Mouse (Mus musculus) heart, adult 9 months (tissue): ENCODE data around the gene Ubtd2.
A peak's percentile ranks its signal among the peaks of the same experiment; 100 is the strongest.
"Not testable (repeated sequence)": the region's sequence is repeated elsewhere in the genome, so short reads cannot be mapped to it uniquely, and the experiment has no call there.

Experiments
- DNase-seq, 2 experiments: peaks; one replicate each; pipeline ENCODE4 v3.0.0; 2022; ENCODE audit warnings: low spot score in 2 of 2

Ubtd2 gene

DNA sequence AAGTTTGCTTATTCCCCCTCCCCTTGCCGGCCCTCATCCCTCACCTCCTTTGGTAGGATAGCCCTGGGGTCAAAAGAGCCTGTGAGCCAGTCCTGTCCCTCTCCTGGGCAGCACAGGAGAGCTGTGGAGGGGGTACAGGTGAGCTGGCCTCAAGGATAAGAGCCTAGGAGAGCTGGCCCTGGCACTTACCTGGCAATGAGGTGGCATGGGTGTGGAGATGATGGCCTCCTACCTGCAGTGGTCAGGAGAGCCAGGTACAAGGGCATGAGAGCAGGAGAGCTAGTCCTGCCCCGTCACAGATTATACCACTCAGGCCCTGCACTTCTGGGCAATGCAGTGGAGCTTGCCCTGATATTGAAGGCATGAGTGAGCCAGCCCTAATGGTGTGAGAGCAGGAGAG, 9.1 kb downstream of the Ubtd2 start:
- DNase-seq: no peak

DNA sequence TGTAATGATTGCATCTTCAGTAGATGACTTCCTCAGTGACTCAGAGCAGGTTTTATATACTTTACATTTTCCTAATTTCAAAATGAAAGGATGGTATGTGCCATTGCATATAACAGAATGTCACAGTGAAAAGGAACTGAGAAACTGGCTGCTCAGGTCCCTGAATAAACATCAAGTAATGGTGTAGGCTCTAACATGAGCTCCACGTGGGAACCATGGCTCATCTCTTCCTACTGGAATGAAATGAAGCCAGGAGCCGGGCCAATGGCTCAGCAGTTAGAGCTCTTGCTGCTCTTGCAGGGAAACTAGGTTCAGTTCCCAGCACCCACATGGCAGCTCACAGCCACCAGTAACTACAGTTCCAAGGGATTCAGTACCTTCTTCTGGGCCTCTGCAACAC, 16.8 kb downstream of the Ubtd2 start:
- DNase-seq: no peak

DNA sequence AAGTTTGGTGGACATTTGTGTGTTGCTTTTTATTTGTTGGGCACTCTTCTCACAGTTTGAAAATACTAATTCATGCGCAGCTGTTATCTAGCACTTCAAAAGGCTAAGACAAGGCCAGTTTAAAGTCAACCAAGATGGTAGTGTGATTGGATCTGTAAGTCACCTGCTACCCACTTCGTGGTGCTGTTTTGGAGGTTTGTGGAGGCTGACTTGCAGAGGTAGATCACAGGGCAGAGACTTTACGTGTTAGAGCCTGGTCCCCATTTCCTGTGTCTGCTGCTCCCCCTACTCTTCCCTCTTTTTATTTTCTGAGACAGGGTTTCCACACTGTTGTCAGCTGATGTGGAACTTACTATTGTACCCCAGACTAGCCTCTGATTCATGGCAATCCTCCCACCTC, 19.6 kb downstream of the Ubtd2 start:
- no peak for DNase-seq

- DNase-seq: no peak
Observed at GRCm38 (mm10) chr11:32475487-32476236, 20.5 kb downstream of the Ubtd2 start.

GRCm38 (mm10) chr11:32481525-32481924, 26.4 kb downstream of the Ubtd2 start:
- no peak for DNase-seq

GRCm38 (mm10) chr11:32485290-32485689, 30.1 kb downstream of the Ubtd2 start:
- DNase-seq: no peak

DNA sequence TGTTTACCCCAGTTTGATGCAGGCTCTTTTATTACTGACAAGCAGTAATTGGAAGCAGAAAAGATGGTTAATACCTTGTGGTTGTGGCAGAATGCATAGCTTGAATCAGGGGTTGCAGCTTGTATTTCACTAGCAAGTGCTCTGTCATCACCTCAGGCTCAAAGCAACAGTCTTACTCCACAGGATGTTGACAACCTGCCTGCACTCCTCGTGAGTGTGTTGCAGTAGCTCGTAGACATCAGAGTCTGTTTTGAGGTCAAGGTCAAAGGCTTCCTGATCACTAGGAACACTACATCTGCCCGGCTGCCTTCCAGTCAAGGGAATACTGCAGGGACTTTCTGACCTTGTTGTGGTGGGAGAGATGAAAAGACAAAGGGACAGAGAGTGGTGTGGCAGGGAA, 31.5 kb downstream of the Ubtd2 start:
- DNase-seq: no peak

GRCm38 (mm10) chr11:32487501-32487900, 32.3 kb downstream of the Ubtd2 start:
- no peak for DNase-seq

DNA sequence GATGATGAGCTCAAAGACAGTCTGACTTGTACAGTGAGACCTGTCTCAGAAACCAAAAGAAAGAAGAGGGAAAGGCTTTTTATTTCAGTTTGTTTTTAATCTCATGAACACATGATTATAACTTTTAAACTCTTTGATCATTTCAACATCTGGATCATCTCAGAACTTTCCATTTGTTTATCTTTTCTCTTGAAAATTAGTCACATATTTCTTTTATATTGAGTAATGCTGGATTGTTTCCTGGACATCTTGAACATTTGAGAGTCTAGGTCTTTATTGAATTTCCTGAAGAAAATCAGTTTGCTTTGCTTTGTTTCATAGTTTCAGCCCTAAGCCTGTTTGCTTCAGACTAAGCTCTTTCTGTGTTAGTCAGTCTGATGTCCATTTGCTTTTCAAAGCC, 33.2 kb downstream of the Ubtd2 start:
- no peak for DNase-seq

DNA sequence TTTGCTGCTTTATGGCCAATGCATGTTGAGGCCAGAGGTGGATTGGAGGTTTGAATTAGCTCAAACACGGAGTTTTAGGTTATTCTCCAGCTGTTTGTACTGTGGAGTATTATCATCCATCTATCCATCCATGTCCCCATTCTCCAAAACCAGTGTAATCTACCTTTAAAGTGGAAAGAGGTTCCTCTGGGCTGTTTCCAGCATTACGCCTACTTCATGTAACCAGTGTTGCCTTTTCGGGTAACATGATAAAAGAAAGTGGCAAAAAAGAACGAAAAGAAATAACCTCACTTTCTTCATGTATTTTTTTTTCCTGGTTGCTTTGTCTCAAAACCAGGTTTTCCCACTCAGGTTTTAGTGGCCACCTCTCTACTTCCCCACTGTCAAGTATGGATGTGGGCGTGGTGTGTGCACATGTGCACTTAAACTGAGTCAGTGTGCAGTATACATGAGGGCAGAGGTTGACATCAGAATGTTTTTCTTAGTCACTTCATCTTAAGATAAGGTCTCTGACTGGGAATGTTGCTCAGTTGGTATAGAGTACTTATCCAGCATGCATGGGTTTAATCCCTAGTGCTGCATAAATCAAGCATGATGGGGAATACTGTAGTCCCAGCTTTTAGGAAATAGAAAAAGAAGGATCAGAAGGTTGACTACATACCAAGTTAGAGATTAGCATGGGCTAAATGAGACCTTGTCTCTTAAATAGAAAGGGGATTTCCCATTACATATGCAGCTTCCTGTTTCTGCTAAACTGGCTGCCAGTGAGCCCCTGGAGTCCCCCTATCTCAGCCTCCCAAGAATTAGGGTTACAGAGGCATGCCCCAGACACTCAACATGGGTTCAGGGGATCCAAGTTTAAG, 33.9 kb downstream of the Ubtd2 start:
- no peak for DNase-seq

DNA sequence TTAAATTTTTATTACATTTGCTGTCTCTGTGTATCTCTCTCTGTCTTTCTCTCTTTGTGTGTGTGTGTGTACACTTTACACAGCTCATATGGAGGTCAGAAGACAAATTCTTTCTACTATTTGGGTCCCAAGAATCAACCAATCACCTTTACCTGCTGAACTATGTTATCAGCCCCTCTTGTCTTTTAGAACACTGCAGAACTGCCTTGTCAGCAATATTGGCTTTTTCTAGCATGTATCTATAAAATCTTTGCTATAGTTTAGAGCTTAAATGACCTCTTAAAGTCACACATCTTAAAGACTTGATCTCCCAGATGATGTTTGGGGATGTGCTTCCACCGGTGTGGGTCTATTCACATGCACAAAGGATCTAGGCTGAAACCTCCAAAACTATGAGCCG, 35.9 kb downstream of the Ubtd2 start:
- DNase-seq: no peak

GRCm38 (mm10) chr11:32493312-32493711, 38.1 kb downstream of the Ubtd2 start:
- peak in 1 of 2 experiments; percentile 50 for DNase-seq

DNA sequence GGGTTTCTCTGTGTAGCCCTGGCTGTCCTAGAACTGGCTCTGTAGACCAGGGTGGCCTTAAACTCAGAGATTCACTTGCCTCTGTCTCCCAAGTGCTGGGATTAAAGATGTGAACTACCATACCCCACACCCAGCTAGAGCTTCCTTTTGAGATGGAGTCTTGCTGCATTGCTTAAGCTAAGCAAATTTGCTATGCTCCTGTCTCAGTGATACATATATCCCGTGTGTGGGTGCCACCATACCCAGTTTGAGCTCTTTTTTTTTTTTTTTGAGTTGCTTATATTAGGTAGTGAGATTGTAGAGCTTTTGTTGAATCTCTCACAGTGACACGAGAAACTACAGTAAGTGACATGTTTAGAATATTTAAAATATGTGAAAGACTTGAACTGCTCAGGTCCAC, 40.1 kb downstream of the Ubtd2 start:
- no peak for DNase-seq

GRCm38 (mm10) chr11:32498757-32499535, 43.8 kb downstream of the Ubtd2 start:
- peak in 1 of 2 experiments; percentile 39 for DNase-seq

DNA sequence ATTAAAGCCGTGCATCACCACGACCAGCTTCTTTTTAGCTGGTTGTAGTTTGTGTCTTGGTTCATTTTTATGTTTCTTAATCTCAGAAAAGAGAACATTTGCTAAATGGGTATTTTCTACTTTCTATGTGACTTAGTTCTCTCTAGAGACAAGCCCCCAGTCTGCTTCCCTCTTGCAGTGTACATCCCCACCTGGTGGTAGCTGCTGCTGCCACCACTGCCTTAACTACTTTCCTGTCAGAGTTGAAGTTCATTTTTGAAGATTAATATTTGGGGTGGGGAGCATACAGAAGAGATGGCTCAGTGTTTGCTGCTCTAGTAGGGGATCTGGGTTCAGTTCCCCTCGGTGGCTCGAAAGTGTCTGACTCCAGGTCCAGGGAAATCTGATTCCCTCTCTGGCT, 44.8 kb downstream of the Ubtd2 start:
- DNase-seq: no peak

DNA sequence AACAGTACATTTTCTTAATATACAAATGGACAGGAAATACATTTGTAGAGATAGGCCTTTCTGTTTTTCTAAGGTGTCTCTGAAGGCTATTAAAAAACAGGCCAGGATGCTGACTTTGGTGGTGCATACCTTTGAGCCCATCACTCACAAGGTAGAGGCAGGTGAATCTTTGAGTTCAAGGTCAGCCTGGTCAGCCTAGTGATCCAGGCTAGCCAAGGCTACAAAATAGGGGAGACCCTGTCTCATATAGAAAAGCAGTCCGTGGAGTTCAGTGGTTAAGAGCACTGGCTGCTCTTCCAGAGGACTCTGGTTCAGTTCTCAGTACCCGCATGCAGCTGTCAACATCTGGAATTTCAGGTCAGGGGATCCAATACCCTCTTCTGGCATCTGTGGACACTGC, 48.5 kb downstream of the Ubtd2 start:
- DNase-seq: no peak

DNA sequence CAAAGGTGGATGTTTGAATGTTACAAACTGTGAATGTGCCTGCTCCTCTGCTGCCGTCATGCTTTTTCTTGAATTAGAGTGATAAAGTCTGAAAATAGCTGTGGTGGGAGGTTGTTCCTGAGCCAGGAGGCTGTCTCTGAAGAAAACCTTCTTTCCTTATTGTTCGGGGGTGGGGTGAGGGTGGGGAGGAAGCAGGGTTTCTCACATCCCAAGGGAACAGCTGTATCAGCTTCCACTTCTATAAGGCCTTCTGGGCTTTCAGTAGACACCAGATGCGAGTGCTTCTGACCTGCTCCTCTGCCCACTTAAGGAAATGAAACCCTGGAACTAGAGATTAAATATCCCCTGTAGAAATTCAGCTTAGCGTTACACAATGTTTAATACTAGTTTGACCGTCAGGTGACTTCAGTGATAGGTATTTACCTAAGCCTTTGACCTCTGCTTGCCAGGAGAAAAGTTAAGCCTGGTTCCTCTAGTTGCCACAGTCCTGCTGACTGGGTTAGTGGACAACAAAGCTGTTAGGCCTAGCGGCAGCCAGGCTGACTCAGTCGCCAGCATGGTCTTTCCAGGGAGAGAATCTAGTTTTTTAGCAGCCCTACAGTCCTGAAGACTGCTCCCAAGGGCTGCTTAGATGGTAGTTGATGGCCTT, 50.0 kb downstream of the Ubtd2 start:
- no peak for DNase-seq

- no peak for DNase-seq
Observed at GRCm38 (mm10) chr11:32510930-32511329, 55.8 kb downstream of the Ubtd2 start.

DNA sequence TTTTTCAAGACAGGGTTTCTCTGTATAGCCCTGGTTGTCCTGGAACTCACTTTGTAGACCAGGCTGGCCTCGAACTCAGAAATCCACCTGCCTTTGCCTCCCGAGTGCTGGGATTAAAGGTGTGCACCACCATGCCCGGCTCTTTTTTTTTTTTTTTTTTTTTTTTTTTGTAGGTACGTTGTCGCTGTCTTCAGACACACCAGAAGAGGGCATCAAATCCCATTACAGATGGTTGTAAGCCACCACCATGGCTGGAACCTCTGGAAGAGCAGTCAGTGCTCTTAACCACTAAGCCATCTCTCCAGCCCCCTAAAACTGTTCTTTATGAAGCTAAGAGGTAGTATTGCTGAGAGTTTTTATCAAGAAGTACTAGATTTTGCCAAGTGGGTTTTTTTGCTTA, 59.7 kb downstream of the Ubtd2 start:
- DNase-seq: not testable (repeated sequence)

GRCm38 (mm10) chr11:32516091-32516490, 60.9 kb downstream of the Ubtd2 start:
- no peak for DNase-seq

- no peak for DNase-seq
Observed at GRCm38 (mm10) chr11:32516916-32517712, 61.9 kb downstream of the Ubtd2 start.
